Mouse (Mus musculus): Measurements from ENCODE around the gene Crim1. TPM values are rescaled to one million over a fixed set of nuclear protein-coding genes. Genes with fewer than 3 reads are reported as not detected.

Gene Crim1
- polyA plus RNA-seq, 1 experiment = 36.1 TPM

GRCm38 (mm10) chr17:78304059-78304458, 104.0 kb downstream of the Crim1 start:
- no peak overlapping the region for H3K4me3 ChIP-seq (ENCODE audit: low read depth, low read length)
- TF ChIP-seq POLR2A (IDR thresholded peaks at IDR 0.05; ENCODE audit: low read depth, low read length) = no peak
- no peak for TF ChIP-seq CTCF (IDR thresholded peaks at IDR 0.05; ENCODE audit: extremely low read depth, insufficient read length, insufficient replicate concordance, low read depth, low read length)
- no peaks in the 10 kb centered on the region for H3K27me3 ChIP-seq (ENCODE audit: control insufficient read depth, insufficient read depth, low read length)
- no peaks in the 10 kb centered on the region for H3K4me1 ChIP-seq (ENCODE audit: control insufficient read depth, insufficient read depth, insufficient read length, low read length)
- 83% methylated on average over 13 of the region's 13 CpGs for WGBS
- H3K36me3 ChIP-seq (ENCODE audit: control insufficient read depth, insufficient read depth, low read length) = peaks cover 7% of the 10 kb centered on the region
- H3K27ac ChIP-seq (ENCODE audit: insufficient read depth, low read depth, low read length) = no peak overlapping the region

GRCm38 (mm10) chr17:78306434-78306833, 106.4 kb downstream of the Crim1 start:
- Histone ChIP-seq H3K4me1 (ENCODE audit: control insufficient read depth, insufficient read depth, insufficient read length, low read length) (no peaks in the 10 kb centered on the region), H3K36me3 (ENCODE audit: control insufficient read depth, insufficient read depth, low read length) (peaks cover 7% of the 10 kb centered on the region), H3K27me3 (ENCODE audit: control insufficient read depth, insufficient read depth, low read length) (no peaks in the 10 kb centered on the region), H3K27ac (ENCODE audit: insufficient read depth, low read depth, low read length) (no peak overlapping the region), H3K4me3 (ENCODE audit: low read depth, low read length) (no peak overlapping the region)
- 88% methylated on average over 9 of the region's 9 CpGs for WGBS
- TF ChIP-seq POLR2A (IDR thresholded peaks at IDR 0.05; ENCODE audit: low read depth, low read length) = no peak
- TF ChIP-seq CTCF (IDR thresholded peaks at IDR 0.05; ENCODE audit: extremely low read depth, insufficient read length, insufficient replicate concordance, low read depth, low read length) = no peak

GRCm38 (mm10) chr17:78308221-78308620, 108.2 kb downstream of the Crim1 start:
- no peaks in the 10 kb centered on the region for H3K4me1 ChIP-seq (ENCODE audit: control insufficient read depth, insufficient read depth, insufficient read length, low read length)
- no peak for TF ChIP-seq POLR2A (IDR thresholded peaks at IDR 0.05; ENCODE audit: low read depth, low read length)
- TF ChIP-seq CTCF (IDR thresholded peaks at IDR 0.05; ENCODE audit: extremely low read depth, insufficient read length, insufficient replicate concordance, low read depth, low read length) = no peak
- WGBS = 93% methylated on average over 9 of the region's 9 CpGs
- no peak overlapping the region for H3K4me3 ChIP-seq (ENCODE audit: low read depth, low read length)
- peaks cover 8% of the 10 kb centered on the region for H3K36me3 ChIP-seq (ENCODE audit: control insufficient read depth, insufficient read depth, low read length)
- H3K27me3 ChIP-seq (ENCODE audit: control insufficient read depth, insufficient read depth, low read length) = no peaks in the 10 kb centered on the region
- H3K27ac ChIP-seq (ENCODE audit: insufficient read depth, low read depth, low read length) = no peak overlapping the region

- WGBS = 95% methylated on average over 12 of the region's 12 CpGs
- Histone ChIP-seq H3K36me3 (ENCODE audit: control insufficient read depth, insufficient read depth, low read length) (peaks cover 26% of the 10 kb centered on the region), H3K4me3 (ENCODE audit: low read depth, low read length) (no peak overlapping the region), H3K27me3 (ENCODE audit: control insufficient read depth, insufficient read depth, low read length) (no peaks in the 10 kb centered on the region), H3K27ac (ENCODE audit: insufficient read depth, low read depth, low read length) (no peak overlapping the region), H3K4me1 (ENCODE audit: control insufficient read depth, insufficient read depth, insufficient read length, low read length) (no peaks in the 10 kb centered on the region)
- TF ChIP-seq POLR2A (IDR thresholded peaks at IDR 0.05; ENCODE audit: low read depth, low read length) (no peak), CTCF (IDR thresholded peaks at IDR 0.05; ENCODE audit: extremely low read depth, insufficient read length, insufficient replicate concordance, low read depth, low read length) (no peak)
These were observed 113.0 kb downstream of the Crim1 start for GRCm38 (mm10) chr17:78313006-78313405.

GRCm38 (mm10) chr17:78313612-78314011, 113.6 kb downstream of the Crim1 start:
- H3K36me3 ChIP-seq (ENCODE audit: control insufficient read depth, insufficient read depth, low read length) = peaks cover 26% of the 10 kb centered on the region
- no peak overlapping the region for H3K4me3 ChIP-seq (ENCODE audit: low read depth, low read length)
- H3K4me1 ChIP-seq (ENCODE audit: control insufficient read depth, insufficient read depth, insufficient read length, low read length) = no peaks in the 10 kb centered on the region
- no peaks in the 10 kb centered on the region for H3K27me3 ChIP-seq (ENCODE audit: control insufficient read depth, insufficient read depth, low read length)
- TF ChIP-seq POLR2A (IDR thresholded peaks at IDR 0.05; ENCODE audit: low read depth, low read length) = no peak
- no peak for TF ChIP-seq CTCF (IDR thresholded peaks at IDR 0.05; ENCODE audit: extremely low read depth, insufficient read length, insufficient replicate concordance, low read depth, low read length)
- H3K27ac ChIP-seq (ENCODE audit: insufficient read depth, low read depth, low read length) = no peak overlapping the region
- WGBS = 81% methylated on average over 5 of the region's 5 CpGs

- Histone ChIP-seq H3K27me3 (ENCODE audit: control insufficient read depth, insufficient read depth, low read length) (no peaks in the 10 kb centered on the region), H3K4me1 (ENCODE audit: control insufficient read depth, insufficient read depth, insufficient read length, low read length) (peaks cover 3% of the 10 kb centered on the region; the same call in 1 of the 2 replicates), H3K4me3 (ENCODE audit: low read depth, low read length) (no peak overlapping the region), H3K27ac (ENCODE audit: insufficient read depth, low read depth, low read length) (no peak overlapping the region), H3K36me3 (ENCODE audit: control insufficient read depth, insufficient read depth, low read length) (peaks cover 29% of the 10 kb centered on the region)
- TF ChIP-seq CTCF (IDR thresholded peaks at IDR 0.05; ENCODE audit: extremely low read depth, insufficient read length, insufficient replicate concordance, low read depth, low read length) (no peak), POLR2A (IDR thresholded peaks at IDR 0.05; ENCODE audit: low read depth, low read length) (no peak)
- WGBS = 93% methylated on average over 11 of the region's 11 CpGs
These were observed 115.6 kb downstream of the Crim1 start for GRCm38 (mm10) chr17:78315659-78316058.

- H3K27ac ChIP-seq (ENCODE audit: insufficient read depth, low read depth, low read length) = no peak overlapping the region
- no peak for TF ChIP-seq CTCF (IDR thresholded peaks at IDR 0.05; ENCODE audit: extremely low read depth, insufficient read length, insufficient replicate concordance, low read depth, low read length)
- no peak for TF ChIP-seq POLR2A (IDR thresholded peaks at IDR 0.05; ENCODE audit: low read depth, low read length)
- H3K27me3 ChIP-seq (ENCODE audit: control insufficient read depth, insufficient read depth, low read length) = no peaks in the 10 kb centered on the region
- no peak overlapping the region for H3K4me3 ChIP-seq (ENCODE audit: low read depth, low read length)
- H3K4me1 ChIP-seq (ENCODE audit: control insufficient read depth, insufficient read depth, insufficient read length, low read length) = peaks cover 3% of the 10 kb centered on the region; the same call in 1 of the 2 replicates
- 88% methylated on average over 5 of the region's 5 CpGs for WGBS
- H3K36me3 ChIP-seq (ENCODE audit: control insufficient read depth, insufficient read depth, low read length) = peaks cover 27% of the 10 kb centered on the region
These were observed 117.3 kb downstream of the Crim1 start for GRCm38 (mm10) chr17:78317381-78317780.

All from small intestine, adult 2 months (tissue).